Mouse (Mus musculus) thymus, postnatal 25 days (tissue): ENCODE results near the gene Fastkd5.
"Not testable (repeated sequence)": the region's sequence is repeated elsewhere in the genome, so short reads cannot be mapped to it uniquely, and the experiment has no call there.

ENCODE experiments used
- DNase-seq: peaks from one replicate; pipeline ENCODE4 v3.0.0; 2022

The Fastkd5 gene

GRCm38 (mm10) chr2:130629839-130630203, at the start of gene Fastkd5, which contains the start of gene Ubox5:
TSS of gene Fastkd5 (minus strand) at chr2:130630027.
TSS of gene Ubox5 (minus strand) at chr2:130630038.
- peak; percentile 87 for DNase-seq

DNA sequence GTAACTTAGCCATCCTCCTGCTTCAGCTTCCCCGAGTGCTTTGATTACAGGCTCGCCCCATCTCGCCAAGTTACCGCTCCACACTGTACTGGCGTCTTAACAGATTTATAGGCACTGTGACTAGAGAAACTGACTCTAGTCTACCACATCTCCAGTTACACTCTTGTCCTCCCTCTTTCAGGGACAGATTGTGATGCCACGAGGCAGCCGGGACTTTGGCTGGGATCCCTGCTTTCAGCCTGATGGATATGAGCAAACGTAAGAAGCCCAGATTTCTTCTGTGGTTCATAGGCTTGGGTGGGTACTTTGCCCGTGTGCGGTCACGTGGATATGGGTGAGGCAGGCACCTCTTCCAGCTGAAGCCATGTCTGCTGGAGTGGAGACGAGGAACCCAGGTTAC, 49.3 kb upstream of the Fastkd5 start:
- no peak for DNase-seq

DNA sequence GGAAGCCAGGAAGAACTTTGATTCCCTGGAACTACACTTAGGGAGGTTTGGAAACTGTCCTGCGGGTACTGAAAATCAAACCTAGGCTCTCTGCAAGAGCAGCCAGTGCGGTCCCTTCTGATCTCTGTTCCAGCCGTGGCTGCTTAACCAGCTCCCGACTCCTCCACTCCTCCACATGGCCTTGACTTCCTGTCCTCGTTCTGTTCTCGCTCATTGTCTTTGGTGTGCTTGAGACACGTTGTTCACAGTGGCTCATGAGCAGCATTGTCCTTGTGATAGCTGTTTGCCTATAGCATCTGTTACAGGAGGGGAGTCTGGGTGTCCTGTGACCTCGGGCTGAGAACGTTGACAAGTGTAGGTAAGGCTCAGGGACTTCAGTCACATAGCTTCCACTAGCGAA, 47.4 kb upstream of the Fastkd5 start:
- no peak for DNase-seq

DNA sequence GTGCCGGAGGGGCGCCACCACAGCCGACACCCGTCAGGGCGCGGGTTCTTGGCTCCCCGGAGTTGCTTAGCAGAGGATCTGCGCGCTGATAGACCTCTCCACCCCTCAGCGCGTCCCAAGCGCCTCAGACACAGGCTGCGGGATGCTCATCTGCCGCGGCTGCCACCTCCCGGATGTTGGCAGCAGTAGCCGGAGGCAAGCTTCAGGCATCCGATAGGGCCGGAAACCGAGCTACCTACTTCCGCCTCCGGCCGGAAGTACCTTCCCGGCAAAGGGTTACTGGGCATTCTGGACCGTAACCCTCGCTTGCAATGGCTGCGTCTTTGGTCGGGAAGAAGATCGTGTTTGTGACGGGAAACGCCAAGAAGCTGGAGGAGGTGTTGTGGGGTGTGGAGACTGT, 37.7 kb upstream of the Fastkd5 start, which contains the start of gene Itpa:
Gene Itpa, plus strand, starts transcription at position 52 of the 400 bp plus-strand sequence.
- DNase-seq: peak; percentile 87

GRCm38 (mm10) chr2:130664102-130664701, 34.4 kb upstream of the Fastkd5 start, which contains the start of gene Ddrgk1:
TSS of gene Ddrgk1 (minus strand) at chr2:130664659.
- DNase-seq: peak; percentile 89

GRCm38 (mm10) chr2:130663342-130663741, 33.5 kb upstream of the Fastkd5 start:
- DNase-seq: no peak

GRCm38 (mm10) chr2:130658530-130658929, 28.7 kb upstream of the Fastkd5 start:
- no peak for DNase-seq

GRCm38 (mm10) chr2:130657541-130657940, 27.7 kb upstream of the Fastkd5 start:
- DNase-seq: no peak

DNA sequence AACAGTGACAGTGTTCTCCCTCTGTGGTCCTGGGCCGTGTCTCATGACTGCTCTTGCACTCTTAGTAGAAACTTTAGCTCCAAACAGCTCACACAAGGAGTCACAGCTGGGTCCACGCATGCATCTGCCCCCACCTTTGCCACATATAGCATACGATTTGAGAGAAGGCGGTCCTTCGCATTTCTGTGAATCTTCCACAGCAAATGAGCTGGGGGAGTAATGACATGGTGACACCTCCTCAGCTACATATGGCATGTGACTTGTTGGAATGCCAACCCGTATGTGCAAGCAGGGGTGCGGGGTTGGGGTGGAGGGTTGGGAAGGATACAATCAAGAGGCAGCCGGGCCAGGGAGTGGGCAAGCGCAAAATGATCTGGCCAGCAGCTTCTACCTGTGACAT, 26.7 kb upstream of the Fastkd5 start:
- DNase-seq: no peak

DNA sequence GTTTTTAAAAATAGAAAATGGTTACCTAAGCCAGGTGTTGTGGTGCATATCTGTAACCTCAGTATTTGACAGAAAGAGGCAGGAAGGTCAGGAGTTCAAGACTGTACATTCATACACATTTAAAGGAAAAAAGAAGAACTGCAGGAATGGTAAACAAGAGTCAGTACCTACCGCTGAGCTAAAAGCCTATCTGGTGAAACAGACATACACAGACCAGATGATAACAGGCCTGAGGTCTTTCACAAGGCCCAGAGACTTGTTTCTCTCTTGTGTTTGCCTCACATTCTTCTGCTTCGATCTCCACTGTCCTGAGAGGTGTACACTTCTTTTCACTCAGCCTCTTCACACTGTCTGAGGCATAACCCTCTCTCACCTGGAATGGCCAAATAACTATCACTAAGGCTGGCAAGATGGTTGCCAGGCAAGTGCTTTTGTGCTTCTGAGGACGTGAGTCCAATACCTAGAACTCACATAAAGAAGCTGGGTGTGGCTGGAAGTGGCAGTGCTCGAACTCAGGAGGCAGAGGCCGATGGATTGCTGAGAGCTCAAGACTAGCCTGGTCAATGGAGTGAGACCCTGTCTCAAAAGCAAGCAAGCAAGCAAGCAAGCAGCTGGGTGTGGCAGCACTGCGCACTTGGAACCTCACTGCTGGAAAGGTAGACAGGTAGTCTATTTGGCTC, 26.0 kb upstream of the Fastkd5 start:
- no peak for DNase-seq

DNA sequence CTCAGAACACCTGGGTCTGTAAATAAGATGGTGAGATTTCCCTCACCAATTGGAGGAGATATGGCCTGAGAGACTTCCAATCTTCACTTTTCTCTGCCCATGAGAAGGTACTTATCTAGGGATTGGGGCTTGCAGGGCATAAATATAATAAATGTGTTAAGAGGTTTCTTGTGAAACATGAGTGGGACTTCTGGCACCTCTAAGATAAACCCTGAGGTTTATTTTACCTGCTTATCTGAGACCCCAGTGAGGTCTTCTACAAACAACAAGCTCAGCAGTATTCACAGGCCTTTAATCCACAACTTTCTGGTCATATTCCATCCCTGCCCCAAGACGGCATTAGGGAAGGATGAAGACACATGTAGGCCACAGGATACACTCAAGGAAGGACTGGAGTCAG, 23.9 kb upstream of the Fastkd5 start:
- no peak for DNase-seq

- DNase-seq: no peak
Measured at GRCm38 (mm10) chr2:130653303-130653702, 23.5 kb upstream of the Fastkd5 start.

GRCm38 (mm10) chr2:130649028-130649427, 19.2 kb upstream of the Fastkd5 start:
- DNase-seq: not testable (repeated sequence)

GRCm38 (mm10) chr2:130645198-130645597, 15.4 kb upstream of the Fastkd5 start:
- DNase-seq: no peak

DNA sequence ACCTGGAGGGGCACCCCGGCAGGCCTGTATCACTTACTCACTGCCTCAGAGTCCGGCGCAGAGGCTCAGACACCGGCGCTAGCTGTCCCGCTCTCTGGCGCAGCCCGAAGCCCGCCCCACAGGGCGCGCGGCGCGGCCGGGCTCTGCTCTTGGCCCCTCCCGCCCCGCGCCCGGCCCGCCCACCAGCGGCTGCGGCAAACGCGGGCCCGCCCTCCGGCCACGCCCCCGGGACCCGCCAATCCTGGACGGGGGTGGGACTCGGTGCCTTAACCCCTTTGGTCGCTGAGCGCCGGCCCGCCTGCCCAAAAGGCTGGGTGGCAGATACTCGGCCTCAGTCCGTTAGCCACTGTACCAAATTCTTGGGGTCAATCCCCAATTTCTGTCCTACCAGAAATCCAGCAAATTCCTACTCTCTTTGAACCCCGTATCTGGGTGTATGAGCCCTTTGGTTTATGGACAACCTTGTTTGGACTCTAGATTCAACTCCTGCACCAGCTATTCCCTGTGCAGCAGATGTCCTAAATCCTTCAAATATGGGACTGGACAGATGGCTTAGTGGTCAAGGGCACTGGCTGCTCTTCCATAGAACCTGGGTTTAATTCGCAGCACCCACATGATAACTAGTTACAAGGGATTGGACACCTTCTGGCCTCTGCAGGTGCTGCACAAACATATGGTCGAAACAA, 13.0 kb upstream of the Fastkd5 start, which contains the start of gene Lzts3:
Gene Lzts3, minus strand, starts transcription at position 120 of the 686 bp plus-strand sequence.
- DNase-seq: peak; percentile 93

DNA sequence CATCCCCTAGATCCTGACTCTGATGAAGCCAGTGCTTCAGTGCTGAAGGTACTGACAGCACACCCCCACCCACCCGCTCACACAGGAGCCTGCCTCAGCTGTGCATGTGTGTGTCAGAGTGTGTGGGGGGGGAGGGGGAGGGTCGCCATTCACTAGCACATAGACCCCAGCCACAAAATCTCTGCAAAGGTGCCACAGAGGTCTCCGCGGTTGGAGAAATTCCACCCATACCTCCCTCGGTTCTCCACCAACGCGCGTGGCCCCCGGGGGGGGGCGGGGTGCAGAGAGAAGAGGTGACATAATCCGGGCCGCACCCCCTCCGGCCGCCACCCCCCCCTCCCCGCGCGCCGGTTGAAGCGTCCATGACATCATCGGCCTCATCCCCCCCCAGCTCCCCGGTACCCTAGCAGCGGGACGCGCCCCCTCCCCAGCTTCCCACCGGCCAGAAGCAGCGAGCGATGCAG, 12.4 kb upstream of the Fastkd5 start:
- peak; percentile 32 for DNase-seq

DNA sequence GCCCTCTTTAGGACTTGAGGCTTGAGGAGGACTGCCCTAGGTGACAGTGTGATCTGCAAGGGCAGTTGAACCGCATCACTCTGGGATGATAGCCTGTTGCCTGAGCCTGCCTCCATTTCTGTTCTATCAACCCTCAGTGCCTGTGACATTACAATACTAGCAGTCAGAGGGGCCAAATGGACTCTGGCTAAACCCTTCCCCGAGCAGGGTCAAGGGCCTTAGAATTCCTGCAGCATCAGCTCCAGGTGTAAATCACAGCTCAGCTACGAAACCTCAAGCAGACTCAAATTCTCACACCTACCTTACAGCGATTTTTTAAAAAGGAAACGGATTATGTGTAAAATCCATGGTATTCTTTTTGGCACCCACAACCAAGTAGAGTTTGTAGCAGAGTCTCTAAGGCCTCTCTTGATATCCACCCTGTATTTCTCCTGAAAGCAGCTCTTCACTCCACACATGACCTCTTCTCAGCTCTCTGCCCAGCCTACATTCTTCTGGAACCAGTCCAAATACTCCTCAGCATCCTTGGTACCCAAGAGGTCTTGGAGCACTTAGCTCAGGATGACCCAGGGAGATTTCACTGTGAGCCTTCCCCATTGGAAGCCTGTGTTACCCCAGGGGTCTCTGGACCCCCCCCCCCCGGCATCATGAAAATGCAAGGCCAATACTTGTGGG, 11.7 kb upstream of the Fastkd5 start:
- no peak for DNase-seq

GRCm38 (mm10) chr2:130639276-130639675, 9.4 kb upstream of the Fastkd5 start:
- no peak for DNase-seq

DNA sequence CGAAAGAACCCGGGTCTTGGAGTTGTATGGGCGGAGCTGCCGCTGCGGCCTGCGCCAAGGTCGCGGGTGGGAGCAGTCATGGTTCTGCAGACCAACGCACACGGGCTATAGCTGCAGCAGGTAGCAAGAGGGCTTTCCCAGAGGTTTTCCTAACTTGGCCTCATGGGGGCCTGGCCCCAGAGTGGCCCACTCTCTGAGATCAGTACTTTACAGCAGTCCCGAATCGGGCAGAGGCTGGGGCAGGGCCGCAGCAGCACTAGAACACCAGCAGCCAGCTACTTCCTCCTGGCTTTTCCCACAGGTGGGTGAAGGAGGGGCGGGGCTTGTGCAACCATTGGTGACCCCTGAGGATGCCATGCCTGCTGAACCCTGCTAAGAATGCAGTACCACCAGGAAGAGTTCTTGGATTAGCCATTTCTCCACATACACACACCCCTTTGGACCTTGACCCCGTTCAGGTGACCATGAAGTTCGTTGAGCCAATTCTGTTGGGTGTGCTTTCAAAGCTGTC, 8.3 kb upstream of the Fastkd5 start:
- no peak for DNase-seq

- DNase-seq: peak; percentile 84
Measured at GRCm38 (mm10) chr2:130635847-130636246, 6.0 kb upstream of the Fastkd5 start.

GRCm38 (mm10) chr2:130634739-130635411, 5.0 kb upstream of the Fastkd5 start:
- peak; percentile 46 for DNase-seq

GRCm38 (mm10) chr2:130634006-130634738, 4.3 kb upstream of the Fastkd5 start:
- DNase-seq: no peak
